Mouse (Mus musculus) cerebellum, adult 2 months (tissue): ENCODE data around the gene Vipr2.

ENCODE experiments used
- CTCF ChIP-seq: fragments of 200-500 bp; IDR thresholded peaks from 2 replicates; pipeline ENCODE4 v1.5.1; 2011; ENCODE audit warnings: low read depth, mild to moderate bottlenecking, control low read depth, low read length, moderate library complexity, borderline replicate concordance; ENCODE audit not compliant: insufficient read depth
- POLR2A ChIP-seq: fragments of 200-500 bp; IDR thresholded peaks from 2 replicates; pipeline ENCODE4 v1.6.1; 2011; ENCODE audit warnings: low read length, control low read depth, borderline replicate concordance; ENCODE audit not compliant: insufficient read depth

DNA sequence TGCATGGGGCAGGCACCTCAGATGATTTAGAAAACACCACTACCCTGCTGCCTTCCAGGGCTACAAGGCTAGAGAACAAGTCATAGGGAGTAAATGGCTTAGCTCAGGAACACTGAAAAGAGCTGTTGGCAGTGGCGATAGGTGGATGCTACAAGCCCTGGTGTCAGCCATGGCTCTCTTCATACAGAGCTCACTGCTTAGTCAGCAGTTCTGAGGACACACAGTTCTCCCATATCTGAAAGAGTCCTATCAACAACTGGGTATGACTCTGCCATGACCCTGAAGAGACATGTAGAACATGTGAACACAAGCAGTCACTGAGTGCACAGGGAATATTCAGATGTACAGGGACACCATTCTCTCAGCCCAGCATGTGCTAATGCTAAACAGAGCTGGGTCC is 68.2 kb downstream of the Vipr2 start:
- TF ChIP-seq POLR2A (no peak), CTCF (no peak)
